Mouse (Mus musculus) layer of hippocampus, adult 18-20 months (tissue): Measurements from ENCODE around the gene Rpl10a. TPM values are rescaled to one million over a fixed set of nuclear protein-coding genes. Genes with fewer than 3 reads are reported as not detected.
"Not testable (repeated sequence)": the region's sequence is repeated elsewhere in the genome, so short reads cannot be mapped to it uniquely, and the experiment has no call there.

Source experiments
- DNase-seq, 2 experiments: peaks; one replicate each; pipeline ENCODE4 v3.0.0; 2022; ENCODE audit warnings: low spot score in 2 of 2
- total RNA-seq, 2 experiments: library from RNA; stranded (reverse); gene quantifications; 2 replicates each; pipeline ENCODE4 v1.2.3; 2021

The Rpl10a gene
- total RNA-seq, 2 experiments from 2014 or later = 356 to 365 TPM

DNA sequence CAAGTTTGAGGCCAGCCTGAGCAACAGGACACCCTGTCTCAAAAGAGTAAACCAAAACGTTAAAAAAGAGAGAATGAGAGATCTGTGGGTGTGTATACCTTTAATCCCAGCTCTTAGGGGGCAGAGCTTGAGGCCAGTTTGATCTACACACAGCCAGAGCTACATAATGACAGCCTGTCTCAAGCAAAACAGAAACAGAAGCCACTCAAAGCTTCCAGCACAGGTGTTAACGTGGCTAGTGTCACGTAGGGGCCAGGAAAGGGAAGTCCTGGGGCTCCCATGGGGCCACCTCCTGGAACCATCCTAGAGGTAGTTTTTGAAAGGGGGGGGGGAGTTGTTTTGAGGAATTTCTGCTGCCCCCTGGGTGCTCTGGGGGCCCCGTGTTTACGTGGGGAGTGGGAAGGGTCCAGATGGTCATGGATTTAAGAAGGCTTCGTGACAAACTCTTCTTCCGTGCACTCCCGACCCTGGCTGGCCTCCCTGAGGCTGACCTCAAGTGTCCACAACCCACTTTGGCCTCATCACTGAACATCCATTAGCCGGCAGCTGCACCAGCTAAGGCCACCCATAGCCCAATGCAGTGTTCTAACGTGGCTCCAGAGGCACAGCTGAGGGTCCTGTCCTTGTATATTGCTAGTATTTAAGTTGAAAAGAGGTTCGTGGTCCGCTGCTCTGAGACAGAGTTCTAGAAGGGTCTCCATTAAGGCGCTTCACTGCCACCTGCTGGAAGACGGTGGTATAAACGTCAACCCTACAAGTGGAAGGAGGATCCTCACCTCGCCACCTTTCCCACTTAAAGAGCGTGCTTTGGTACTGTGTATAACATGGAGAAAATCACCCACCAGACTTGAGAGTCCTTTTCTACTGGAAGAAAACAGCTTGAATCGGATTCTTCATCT lies 19.7 kb upstream of the Rpl10a start:
- DNase-seq = peak; percentile 73 to 93

DNA sequence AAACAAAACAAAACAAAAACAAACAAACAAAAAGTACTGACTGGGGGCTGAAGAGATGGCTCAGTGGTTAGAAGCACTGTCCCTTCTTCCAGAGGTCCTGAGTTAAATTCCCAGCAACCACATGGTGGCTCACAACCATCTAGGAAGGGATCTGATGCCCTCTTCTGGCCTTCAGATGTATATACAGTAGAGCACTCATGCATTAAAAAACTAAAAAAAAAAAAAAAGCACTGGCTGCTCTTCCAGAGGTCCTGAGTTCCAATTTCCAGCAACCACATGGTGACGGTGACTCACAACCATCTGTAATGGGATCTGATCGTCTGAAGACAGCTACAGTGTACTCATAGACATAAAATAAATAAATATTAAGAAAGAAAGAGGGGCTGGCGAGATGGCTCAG lies 17.4 kb upstream of the Rpl10a start:
- DNase-seq = no peak

DNA sequence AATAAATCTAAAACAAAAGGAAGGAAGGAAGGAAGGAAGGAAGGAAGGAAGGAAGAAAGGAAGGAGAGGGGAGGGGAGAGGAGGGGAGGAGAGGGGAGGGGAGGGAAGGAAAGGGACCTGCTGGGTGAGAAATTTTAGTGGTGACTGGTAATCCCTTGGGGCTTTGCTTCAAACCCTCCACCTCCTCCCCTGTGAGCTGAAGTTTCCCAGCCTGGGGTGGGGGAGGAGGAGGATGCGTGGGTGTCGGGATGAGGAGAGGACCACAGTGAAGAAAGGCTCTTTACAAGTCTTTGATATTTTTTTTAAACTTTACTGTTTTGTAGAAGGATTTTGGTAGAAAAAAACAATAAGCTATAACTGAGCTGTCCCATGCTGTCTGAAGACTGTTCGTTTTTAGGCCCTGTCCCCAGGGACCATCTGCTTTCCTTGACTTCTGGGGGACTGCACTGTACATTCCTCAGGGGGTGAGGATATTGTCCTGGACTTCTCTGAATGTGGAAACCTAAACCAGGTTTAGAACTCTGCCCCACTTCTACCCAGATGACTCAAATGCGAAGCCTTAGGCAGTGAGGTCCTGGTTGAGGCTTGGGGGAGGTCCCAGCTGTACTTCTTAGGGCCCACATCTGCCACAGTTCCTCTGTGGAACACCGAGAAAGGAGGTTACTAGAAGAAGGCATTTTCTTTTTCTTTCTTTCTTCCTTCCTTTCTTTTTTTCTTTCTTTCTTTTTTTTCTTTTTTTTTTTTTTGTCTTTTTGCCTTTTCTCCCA lies 16.7 kb upstream of the Rpl10a start:
- no peak for DNase-seq

- no peak for DNase-seq
Observed at GRCm38 (mm10) chr17:28312232-28313211, 15.7 kb upstream of the Rpl10a start.

GRCm38 (mm10) chr17:28313212-28313879 lies 14.9 kb upstream of the Rpl10a start, which contains the start of gene Fance:
Gene Fance, plus strand, starts transcription at chr17:28313519.
- peak; percentile 89 to 95 for DNase-seq

DNA sequence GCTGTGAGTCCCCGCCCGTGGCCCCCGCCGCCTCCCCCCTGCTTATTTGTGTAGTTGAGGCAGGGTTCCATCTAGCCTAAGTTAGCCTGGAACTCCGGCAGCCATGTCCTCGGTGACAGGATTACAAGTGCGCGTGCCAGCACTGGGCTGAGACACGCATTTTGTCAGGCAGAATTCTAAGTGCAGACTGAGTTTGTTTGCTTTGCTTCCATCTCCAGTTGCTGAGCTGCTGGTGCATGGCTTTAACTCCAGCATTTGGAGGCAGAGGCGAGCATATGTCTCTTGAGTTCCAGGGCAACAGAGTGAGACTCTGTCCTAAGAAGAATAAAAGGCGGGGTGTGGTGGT lies 14.4 kb upstream of the Rpl10a start:
- no peak for DNase-seq

DNA sequence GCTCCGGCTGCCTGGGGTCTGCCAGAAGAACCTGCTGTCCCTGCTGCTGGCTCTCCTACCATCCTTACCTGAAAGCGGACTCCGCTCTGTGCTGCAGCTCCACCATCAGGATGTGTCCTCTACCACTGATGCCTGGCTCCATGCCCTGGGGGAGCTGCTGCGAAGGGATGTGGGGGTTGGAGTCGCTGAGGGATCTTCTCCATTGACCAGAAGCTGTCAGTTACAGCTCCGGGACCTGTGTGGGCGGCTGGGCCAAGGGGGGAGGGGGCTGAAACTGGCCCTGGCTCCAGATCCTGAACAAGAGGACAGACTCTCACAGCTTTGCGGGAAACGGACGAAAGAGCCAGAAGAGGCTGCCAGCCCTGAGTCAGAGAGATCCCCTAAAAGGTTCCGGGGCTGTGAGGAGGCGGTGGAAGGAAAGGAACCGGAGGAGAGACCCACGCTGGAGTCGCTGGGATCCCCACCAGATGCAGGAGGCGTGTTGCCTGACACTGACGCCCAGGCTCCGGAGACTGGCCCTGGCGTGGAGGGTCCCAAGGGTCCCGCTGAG lies 12.6 kb upstream of the Rpl10a start:
- DNase-seq = no peak

DNA sequence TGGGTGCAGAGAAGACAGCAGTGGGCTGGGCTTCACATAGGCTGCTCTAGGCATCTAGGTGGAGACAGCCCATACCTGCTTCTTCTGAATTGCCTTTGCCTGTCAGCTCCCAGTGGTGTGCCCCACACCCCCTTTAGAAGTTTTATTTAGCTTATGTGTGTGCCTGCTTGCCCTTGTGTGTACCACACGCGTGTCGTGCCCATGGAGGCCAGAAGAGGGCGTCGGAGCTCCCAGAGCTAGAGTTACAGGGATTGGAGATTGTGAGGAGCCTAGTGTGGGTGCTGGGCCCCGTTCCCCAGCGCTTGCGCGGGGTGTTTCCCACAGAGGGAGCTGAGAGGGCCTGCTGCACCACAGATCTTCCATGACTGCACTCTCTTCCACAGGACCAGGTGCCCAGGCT lies 11.8 kb upstream of the Rpl10a start:
- no peak for DNase-seq

GRCm38 (mm10) chr17:28317091-28317490 lies 11.2 kb upstream of the Rpl10a start:
- no peak for DNase-seq

- no peak for DNase-seq
Observed at GRCm38 (mm10) chr17:28317725-28318124, 10.5 kb upstream of the Rpl10a start.

- DNase-seq = peak in 1 of 2 experiments; percentile 48
Observed at GRCm38 (mm10) chr17:28321700-28322099, 6.6 kb upstream of the Rpl10a start.

DNA sequence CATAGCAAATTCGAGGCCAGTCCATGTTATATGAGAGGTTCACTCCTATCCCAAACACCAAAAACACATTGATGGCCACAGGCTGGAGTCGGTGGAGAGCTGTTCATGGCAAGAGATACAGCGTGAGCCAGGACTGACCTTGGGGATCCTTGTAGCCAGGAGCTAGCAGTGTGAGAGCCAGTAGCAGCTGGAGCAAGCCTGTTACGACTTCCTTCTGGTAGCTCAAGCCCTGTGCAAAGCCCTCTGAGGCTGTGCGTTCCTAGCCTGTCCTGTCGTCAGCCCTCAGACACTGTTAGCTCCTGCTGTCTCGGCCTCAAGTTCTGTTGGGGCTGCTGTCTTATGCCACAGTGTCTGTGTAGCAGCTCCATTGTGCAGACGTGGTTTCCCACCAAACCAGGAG lies 4.5 kb upstream of the Rpl10a start:
- no peak for DNase-seq

GRCm38 (mm10) chr17:28324416-28324815 lies 3.9 kb upstream of the Rpl10a start:
- DNase-seq = not testable (repeated sequence)

- DNase-seq = no peak
Observed at GRCm38 (mm10) chr17:28325751-28326150, 2.5 kb upstream of the Rpl10a start.

GRCm38 (mm10) chr17:28326951-28327350 lies 1.3 kb upstream of the Rpl10a start:
- no peak for DNase-seq

GRCm38 (mm10) chr17:28327673-28328325 lies 472 bp upstream of the Rpl10a start:
- peak; percentile 38 to 58 for DNase-seq

DNA sequence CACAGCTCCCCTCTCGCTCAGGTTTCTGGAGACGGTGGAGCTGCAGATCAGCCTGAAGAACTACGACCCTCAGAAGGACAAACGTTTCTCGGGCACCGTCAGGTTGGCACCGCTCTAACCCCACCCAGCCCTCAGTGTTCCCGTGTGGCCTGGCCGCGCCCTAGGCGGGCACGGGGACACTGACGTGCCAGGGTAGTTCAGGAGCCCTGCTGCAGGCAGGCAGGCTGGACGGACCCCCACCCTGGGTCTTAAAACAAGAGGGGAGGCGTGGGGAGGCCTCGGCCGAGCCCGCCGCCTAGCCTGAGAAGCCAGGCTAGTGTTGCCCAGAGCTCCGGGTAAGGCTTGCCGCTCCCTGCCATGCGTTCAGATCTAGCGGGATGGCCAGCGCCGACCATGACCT lies 675 bp downstream of the Rpl10a start:
- DNase-seq = no peak

- DNase-seq = no peak
Observed at GRCm38 (mm10) chr17:28329503-28330231, 1.4 kb downstream of the Rpl10a start.

DNA sequence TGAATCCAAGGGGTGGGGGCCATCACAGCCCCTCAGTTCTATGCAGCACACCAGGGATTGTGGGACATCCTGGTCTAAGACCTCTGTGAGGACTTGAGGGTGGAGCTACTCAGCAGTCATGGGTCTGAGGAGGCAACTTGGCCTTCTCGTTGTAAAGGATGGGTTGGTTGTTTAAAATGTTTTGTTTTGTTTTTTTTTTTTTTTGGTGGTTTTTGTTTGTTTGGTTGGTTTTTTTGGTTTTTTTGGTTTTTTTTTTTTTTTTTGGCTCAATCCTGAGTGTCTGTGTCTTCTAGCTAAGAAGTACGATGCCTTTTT lies 1.9 kb downstream of the Rpl10a start:
- DNase-seq = no peak
